Mouse (Mus musculus) spleen, adult 2 months (tissue): Measurements from ENCODE around the gene Rft1. TPM values are rescaled to one million over a fixed set of nuclear protein-coding genes. Genes with fewer than 3 reads are reported as not detected.

Source experiments
- DNase-seq, 2 experiments: peaks; one replicate each; pipeline versions ENCODE4 v3.0.0 to v3.0.0-alpha.2; 2012 to 2021; ENCODE audit warnings: low spot score in 2 of 2, low read depth in 1 of 2
- H3K27ac ChIP-seq: fragments of 200-500 bp; 2 replicates; pipeline ENCODE4 v1.5.1; 2012; ENCODE audit warnings: low read length, inconsistent platforms; ENCODE audit not compliant: insufficient read depth
- H3K27me3 ChIP-seq: fragments of 200-500 bp; 2 replicates; pipeline ENCODE4 v1.6.1; 2012; ENCODE audit warnings: mild to moderate bottlenecking, moderate library complexity, low read length, inconsistent platforms; ENCODE audit not compliant: control insufficient read depth, insufficient read depth
- H3K36me3 ChIP-seq: fragments of 200-500 bp; 2 replicates; pipeline ENCODE4 v1.6.1; 2012; ENCODE audit warnings: mild to moderate bottlenecking, low read length, inconsistent platforms; ENCODE audit not compliant: control insufficient read depth, insufficient read depth
- H3K4me1 ChIP-seq: fragments of 200-500 bp; 2 replicates; pipeline ENCODE4 v1.6.1; 2011; ENCODE audit warnings: inconsistent platforms; ENCODE audit not compliant: control insufficient read depth, insufficient read depth, insufficient read length
- H3K4me3 ChIP-seq: fragments of 200-500 bp; 2 replicates; pipeline ENCODE4 v1.5.1; 2011; ENCODE audit warnings: mild to moderate bottlenecking, inconsistent platforms; ENCODE audit not compliant: insufficient read depth, insufficient read length; ENCODE audit errors: extremely low read depth
- CTCF ChIP-seq: fragments of 200-500 bp; IDR thresholded peaks from 2 replicates; pipeline ENCODE4 v1.5.1; 2011; ENCODE audit warnings: mild to moderate bottlenecking, inconsistent platforms; ENCODE audit not compliant: insufficient read depth, insufficient read length, insufficient replicate concordance; ENCODE audit errors: extremely low read depth
- POLR2A ChIP-seq: fragments of 200-500 bp; IDR thresholded peaks from 2 replicates; pipeline ENCODE4 v1.6.1; 2011; ENCODE audit warnings: low read depth, low read length, inconsistent platforms
- WGBS: fragments of 180-500 bp; shearing (Covaris S2); methylation state at CpG from one replicate; pipeline ENCODE4 v1.1.7; 2018; 5-methylcytosine and 5-hydroxymethylcytosine counted together
- polyA plus RNA-seq: library from polyadenylated mRNA; depleted of rRNA; stranded (reverse); fragments of >200 nt; gene quantifications from 2 replicates; pipeline ENCODE4 v1.2.3, GENCODE M21; 2012

Rft1 gene
- polyA plus RNA-seq, 1 experiment: 8.6 TPM

- TF ChIP-seq POLR2A: no peak
- TF ChIP-seq CTCF: no peak
- H3K4me3 ChIP-seq: no peak overlapping the region
- H3K27ac ChIP-seq: no peak overlapping the region
- H3K36me3 ChIP-seq: 0 out of 2 replicates have a peak, but pooled peaks cover 2% of the 10 kb centered on the region
- peaks cover 39% of the 10 kb centered on the region for H3K4me1 ChIP-seq
- WGBS: 93% methylated on average over 5 of the region's 5 CpGs
- no peak for DNase-seq
- no peaks in the 10 kb centered on the region for H3K27me3 ChIP-seq
Measured at GRCm38 (mm10) chr14:30628235-30628634, 25.9 kb upstream of the Rft1 start.

GRCm38 (mm10) chr14:30629839-30630238 lies 24.3 kb upstream of the Rft1 start:
- Histone ChIP-seq H3K27me3 (no peaks in the 10 kb centered on the region), H3K4me3 (no peak overlapping the region), H3K36me3 (no peaks in the 10 kb centered on the region), H3K4me1 (peaks cover 36% of the 10 kb centered on the region), H3K27ac (no peak overlapping the region)
- WGBS: 33% methylated on average over 4 of the region's 4 CpGs
- no peak for TF ChIP-seq CTCF
- TF ChIP-seq POLR2A: no peak
- no peak for DNase-seq

GRCm38 (mm10) chr14:30630811-30631576 lies 23.2 kb upstream of the Rft1 start:
- H3K27ac ChIP-seq: peak overlapping the region; percentile 87

GRCm38 (mm10) chr14:30631834-30632233 lies 22.3 kb upstream of the Rft1 start:
- no peak overlapping the region for H3K4me3 ChIP-seq

More at GRCm38 (mm10) chr14:30630811-30631576, 23.2 kb upstream of the Rft1 start:
- 19% methylated on average over 5 of the region's 5 CpGs for WGBS
- TF ChIP-seq CTCF (no peak), POLR2A (no peak)
- Histone ChIP-seq H3K4me3 (no peak overlapping the region), H3K36me3 (no peaks in the 10 kb centered on the region), H3K27me3 (no peaks in the 10 kb centered on the region), H3K4me1 (peaks cover 43% of the 10 kb centered on the region)
- no peak for DNase-seq

GRCm38 (mm10) chr14:30633708-30634107 lies 20.5 kb upstream of the Rft1 start:
- WGBS: 89% methylated on average over 7 of the region's 7 CpGs
- H3K4me3 ChIP-seq: no peak overlapping the region
- H3K4me1 ChIP-seq: peaks cover 31% of the 10 kb centered on the region

More at GRCm38 (mm10) chr14:30631834-30632233, 22.3 kb upstream of the Rft1 start:
- Histone ChIP-seq H3K27me3 (no peaks in the 10 kb centered on the region), H3K27ac (peak overlapping the region; percentile 35; the same call in 1 of the 2 replicates), H3K36me3 (no peaks in the 10 kb centered on the region), H3K4me1 (peaks cover 38% of the 10 kb centered on the region)
- no peak for DNase-seq
- no peak for TF ChIP-seq CTCF
- no peak for TF ChIP-seq POLR2A
- WGBS: 80% methylated on average over 2 of the region's 2 CpGs

GRCm38 (mm10) chr14:30634418-30634817 lies 19.7 kb upstream of the Rft1 start:
- 90% methylated on average over 1 of the region's 1 CpGs for WGBS
- Histone ChIP-seq H3K27ac (no peak overlapping the region), H3K4me1 (peaks cover 28% of the 10 kb centered on the region)

More at GRCm38 (mm10) chr14:30633708-30634107, 20.5 kb upstream of the Rft1 start:
- no peak for TF ChIP-seq POLR2A
- no peak for TF ChIP-seq CTCF
- no peaks in the 10 kb centered on the region for H3K27me3 ChIP-seq
- H3K36me3 ChIP-seq: no peaks in the 10 kb centered on the region
- no peak overlapping the region for H3K27ac ChIP-seq
- no peak for DNase-seq

GRCm38 (mm10) chr14:30635219-30635910 lies 18.8 kb upstream of the Rft1 start:
- Histone ChIP-seq H3K27me3 (no peaks in the 10 kb centered on the region), H3K4me1 (peaks cover 22% of the 10 kb centered on the region), H3K27ac (peak overlapping the region; percentile 74), H3K4me3 (no peak overlapping the region), H3K36me3 (no peaks in the 10 kb centered on the region)
- TF ChIP-seq POLR2A (no peak), CTCF (no peak)
- WGBS: 76% methylated on average over 13 of the region's 13 CpGs
- DNase-seq: peak in 1 of 2 experiments; percentile 38

More at GRCm38 (mm10) chr14:30634418-30634817, 19.7 kb upstream of the Rft1 start:
- no peak overlapping the region for H3K4me3 ChIP-seq
- no peaks in the 10 kb centered on the region for H3K36me3 ChIP-seq
- H3K27me3 ChIP-seq: no peaks in the 10 kb centered on the region
- no peak for DNase-seq
- TF ChIP-seq CTCF (no peak), POLR2A (no peak)
